Mouse (Mus musculus) heart, postnatal 4 days (tissue): ENCODE measurements around the gene Csnk1g2. TPM values are rescaled to one million over a fixed set of nuclear protein-coding genes. Genes with fewer than 3 reads are reported as not detected.

ENCODE experiments used
- DNase-seq: peaks from one replicate; pipeline ENCODE4 v3.0.0; 2021
- microRNA-seq, 2 experiments: library from miRNA; unstranded; fragments of <30 nt; microRNA quantifications; one replicate each; pipeline ENCODE4 v1.2.0; 2021 to 2022
- total RNA-seq, 2 experiments: library from RNA; stranded (reverse); gene quantifications; 2 replicates each; pipeline ENCODE4 v1.2.3; 2021

The Csnk1g2 gene
- total RNA-seq, 2 experiments from 2014 or later, result 142 to 162 TPM

DNA sequence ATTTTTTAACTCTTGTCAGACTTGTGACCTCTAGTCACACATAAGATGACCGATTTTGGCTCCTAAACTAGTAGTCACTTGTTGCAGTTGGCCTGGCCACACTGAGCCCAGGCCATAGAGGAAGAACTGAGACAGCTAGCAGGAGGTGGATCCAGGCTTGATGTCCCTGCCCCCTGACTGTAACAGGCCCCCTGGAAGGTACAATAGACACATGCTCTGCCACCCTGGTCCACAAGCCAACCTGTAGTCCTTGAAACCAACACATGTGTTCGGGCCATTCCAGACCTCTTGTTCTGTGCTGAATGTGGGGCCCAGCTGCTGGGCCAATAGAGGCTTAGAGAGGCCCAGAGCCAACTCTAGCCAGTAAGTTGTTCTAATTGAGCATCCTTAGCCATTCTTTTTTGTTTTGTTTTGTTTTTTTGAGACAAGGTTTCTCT, 57.6 kb downstream of the Csnk1g2 start:
- no peak for DNase-seq

DNA sequence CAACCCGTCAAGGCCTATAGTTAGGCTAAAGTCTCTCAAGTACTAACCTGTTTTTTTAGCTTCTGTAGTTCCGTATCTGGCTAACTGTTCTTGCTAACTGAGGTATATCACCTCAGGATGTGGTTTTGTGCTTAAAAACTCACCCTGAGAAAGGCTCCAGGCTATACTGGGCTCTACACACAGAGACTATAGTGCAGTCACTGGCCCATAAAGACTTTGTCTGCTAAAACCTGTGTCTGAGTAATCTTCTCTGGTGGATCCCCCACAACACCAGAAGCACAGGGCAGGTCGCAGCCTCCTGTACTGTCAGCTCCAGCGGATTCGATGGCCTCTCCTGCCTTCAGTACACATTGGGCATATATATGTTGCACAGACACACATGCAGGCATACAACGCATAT, 59.4 kb downstream of the Csnk1g2 start:
- DNase-seq, result no peak

DNA sequence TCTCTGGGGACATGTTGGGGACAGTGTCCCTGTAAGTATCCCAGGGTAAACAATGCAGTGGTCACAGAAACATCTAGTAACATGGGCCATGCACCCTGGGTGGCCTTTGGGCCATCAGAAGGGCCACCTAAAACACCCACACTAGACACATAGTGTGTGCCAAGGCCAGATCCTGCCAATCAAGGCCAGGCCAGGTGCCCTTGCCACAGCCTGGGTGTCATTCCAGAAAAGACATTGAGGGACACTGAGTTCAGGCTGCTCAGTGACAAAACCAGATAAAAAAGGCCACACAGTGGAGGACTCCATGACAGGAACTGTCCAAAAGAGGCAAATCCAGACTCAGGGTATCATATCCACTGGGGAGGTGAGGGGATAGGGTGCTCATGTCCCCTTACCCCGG, 61.0 kb downstream of the Csnk1g2 start:
- DNase-seq, result no peak

DNA sequence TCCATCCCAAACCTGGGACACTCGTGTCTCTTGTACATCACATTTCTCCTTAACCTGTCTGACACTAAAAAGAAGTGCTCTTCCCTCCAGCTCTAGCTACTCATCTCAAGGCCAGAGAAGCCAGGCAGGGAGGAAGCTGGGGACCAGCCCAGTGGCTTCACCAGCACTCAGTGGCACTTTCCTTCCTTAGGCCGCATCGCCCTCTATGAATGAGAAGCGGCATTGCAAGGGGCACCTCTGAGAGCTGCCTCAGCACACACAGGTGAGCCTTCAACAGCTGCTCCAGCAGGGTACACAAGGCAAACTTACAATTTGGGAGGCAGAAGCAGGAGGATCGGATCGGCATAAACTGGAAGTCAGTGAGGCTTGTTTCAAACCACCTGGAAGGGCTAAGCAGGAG, 61.6 kb downstream of the Csnk1g2 start:
- DNase-seq, result peak; percentile 80

DNA sequence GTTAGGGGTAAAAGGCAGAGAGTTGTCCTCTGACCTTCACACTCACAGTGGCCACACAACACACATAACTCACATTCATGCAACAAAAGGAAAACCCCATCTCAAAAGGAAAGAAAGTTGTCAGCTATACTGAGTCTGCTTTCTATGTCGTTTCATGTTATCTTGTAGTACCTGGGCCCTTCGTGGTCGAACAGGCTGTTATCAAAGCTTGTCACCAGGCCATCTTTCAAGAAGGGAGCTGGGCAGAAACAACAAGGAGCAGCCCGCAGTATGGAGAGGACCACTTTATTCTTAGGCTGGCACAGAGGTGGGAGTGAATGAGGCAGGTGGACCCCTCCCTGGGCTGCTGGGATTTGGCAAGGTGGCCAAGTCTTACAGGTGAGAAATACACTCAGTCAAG, 62.3 kb downstream of the Csnk1g2 start:
- no peak for DNase-seq

DNA sequence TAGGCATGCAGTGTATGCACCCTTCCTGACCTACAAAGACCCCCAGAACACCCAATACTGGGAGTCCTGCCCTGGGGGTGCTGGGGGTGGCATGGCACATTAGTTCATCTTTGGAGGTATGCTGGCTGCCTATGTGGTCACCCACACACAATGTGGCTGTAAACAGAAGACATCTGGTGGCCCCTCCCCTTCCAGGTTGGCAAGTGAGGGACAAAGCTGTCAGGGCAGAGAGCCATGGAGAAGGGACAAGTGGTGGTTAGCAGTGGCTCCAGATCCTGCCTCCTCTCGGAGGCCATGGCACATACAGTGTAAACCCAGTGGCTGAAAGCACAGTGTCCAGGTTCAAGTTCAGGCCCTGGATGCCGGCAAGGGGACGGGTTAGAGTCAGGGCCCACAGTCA, 64.0 kb downstream of the Csnk1g2 start:
- no peak for DNase-seq

DNA sequence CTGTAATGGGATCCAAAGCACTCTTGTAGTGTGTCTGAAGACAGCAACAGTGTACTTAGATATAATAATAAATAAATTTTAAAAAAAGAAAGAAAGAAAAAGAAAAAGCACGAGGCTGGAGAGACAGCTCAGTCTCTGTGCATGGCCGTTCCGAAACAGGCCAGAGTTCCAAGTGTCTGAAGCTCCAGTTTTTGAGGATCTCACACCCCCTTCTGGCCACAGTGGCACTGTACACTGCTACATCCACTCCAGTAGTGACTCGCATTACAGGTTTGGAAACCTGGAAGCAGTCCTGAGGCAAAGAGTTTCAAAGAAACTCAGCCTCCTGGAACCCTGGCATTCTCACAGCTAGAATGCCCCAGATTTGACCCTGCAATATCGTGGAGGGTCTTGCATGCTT, 65.2 kb downstream of the Csnk1g2 start:
- DNase-seq, result peak; percentile 85

Small RNA genes within 50 kb of the gene (microRNA-seq; reads per million reads assigned to microRNA genes)
- 1.0 to 2.2 reads per million in 2 experiments for gene Mir6912

Other genes with a start within 250 kb of the Csnk1g2 start
- 10 to 100 TPM; 20.2 to 22.2 TPM for gene Mex3d, start 235.2 kb upstream of the Csnk1g2 start, total RNA-seq
- gene Mbd3, start 223.3 kb upstream of the Csnk1g2 start, total RNA-seq, result 100 to 1,000 TPM; 137 to 140 TPM
- 1,000 to 10,000 TPM; 1,257 to 1,372 TPM for gene Uqcr11, start 216.0 kb upstream of the Csnk1g2 start, total RNA-seq
- 10 to 100 TPM; 58.6 to 60.1 TPM for gene Tcf3, start 189.2 kb upstream of the Csnk1g2 start, total RNA-seq
- under 1 TPM in 1 of 2 experiments, not detected in 1; 0.05 TPM for gene Onecut3, start 128.0 kb upstream of the Csnk1g2 start, total RNA-seq
- gene Atp8b3, start 83.7 kb upstream of the Csnk1g2 start, total RNA-seq, result not detected
- 10 to 100 TPM; 22.4 to 26.2 TPM for gene Rexo1, start 61.3 kb upstream of the Csnk1g2 start, total RNA-seq
- gene Klf16, start 45.5 kb upstream of the Csnk1g2 start, total RNA-seq, result 10 to 100 TPM in 1 of 2 experiments, 1 to 10 TPM in 1; 9.6 to 10.4 TPM
- gene Abhd17a, start 32.5 kb upstream of the Csnk1g2 start, total RNA-seq, result 10 to 100 TPM; 93.6 to 95.0 TPM
- gene Scamp4, start 20.0 kb upstream of the Csnk1g2 start, total RNA-seq, result 10 to 100 TPM; 27.0 to 30.4 TPM
- 1 to 10 TPM; 2.6 to 2.9 TPM for gene Adat3, start 20.0 kb upstream of the Csnk1g2 start, total RNA-seq
- 1 to 10 TPM in 1 of 2 experiments, under 1 TPM in 1; 0.79 to 1.2 TPM for gene Gm49322, start 16.8 kb upstream of the Csnk1g2 start, total RNA-seq
- gene Btbd2, start 34.2 kb downstream of the Csnk1g2 start, total RNA-seq, result 10 to 100 TPM; 42.2 to 42.4 TPM
- gene Mknk2, start 55.3 kb downstream of the Csnk1g2 start, total RNA-seq, result 100 to 1,000 TPM; 105 TPM
- gene Mob3a, start 79.1 kb downstream of the Csnk1g2 start, total RNA-seq, result 10 to 100 TPM; 12.5 to 13.0 TPM
- gene Izumo4, start 79.3 kb downstream of the Csnk1g2 start, total RNA-seq, result 1 to 10 TPM; 3.2 to 4.6 TPM
- gene Ap3d1, start 119.4 kb downstream of the Csnk1g2 start, total RNA-seq, result 10 to 100 TPM; 47.8 to 53.8 TPM
- 10 to 100 TPM; 75.6 to 76.8 TPM for gene Dot1l, start 132.4 kb downstream of the Csnk1g2 start, total RNA-seq
- gene Sf3a2, start 175.4 kb downstream of the Csnk1g2 start, total RNA-seq, result 10 to 100 TPM; 46.0 to 51.7 TPM
- gene Plekhj1, start 175.8 kb downstream of the Csnk1g2 start, total RNA-seq, result 10 to 100 TPM; 36.2 to 37.1 TPM
- 1 to 10 TPM in 1 of 2 experiments, under 1 TPM in 1; 0.61 to 1.0 TPM for gene Amh, start 182.4 kb downstream of the Csnk1g2 start, total RNA-seq
- 1 to 10 TPM in 1 of 2 experiments, under 1 TPM in 1; 0.62 to 1.6 TPM for gene Jsrp1, start 190.7 kb downstream of the Csnk1g2 start, total RNA-seq
- gene Oaz1, start 203.8 kb downstream of the Csnk1g2 start, total RNA-seq, result 1,000 to 10,000 TPM; 1,002 to 1,049 TPM
- gene Lingo3, start 221.2 kb downstream of the Csnk1g2 start, total RNA-seq, result 1 to 10 TPM; 1.8 to 2.5 TPM
- 10 to 100 TPM; 29.9 to 35.0 TPM for gene Lsm7, start 232.4 kb downstream of the Csnk1g2 start, total RNA-seq
- 10 to 100 TPM; 23.4 to 24.8 TPM for gene Sppl2b, start 232.4 kb downstream of the Csnk1g2 start, total RNA-seq
- gene Tmprss9, start 249.0 kb downstream of the Csnk1g2 start, total RNA-seq, result not detected